Mouse (Mus musculus) cerebellum, postnatal 25 days (tissue): ENCODE measurements around the gene Gm49661.

Experiments
- DNase-seq, 2 experiments: peaks; one replicate each; pipeline ENCODE4 v3.0.0; 2021; ENCODE audit warnings: mixed read lengths in 2 of 2

Gm49661 gene

GRCm38 (mm10) chr8:84982499-84983011 lies 13.3 kb upstream of the Gm49661 start:
- DNase-seq, result no peak

- no peak for DNase-seq
Observed at GRCm38 (mm10) chr8:84981644-84982498, 12.6 kb upstream of the Gm49661 start.

- peak; percentile 52 to 74 for DNase-seq
Observed at GRCm38 (mm10) chr8:84980622-84981358, 11.6 kb upstream of the Gm49661 start.

GRCm38 (mm10) chr8:84979599-84980421 lies 10.6 kb upstream of the Gm49661 start:
- DNase-seq, result peak; percentile 86 to 91

- peak; percentile 89 to 92 for DNase-seq
Observed at GRCm38 (mm10) chr8:84978248-84978940, 9.2 kb upstream of the Gm49661 start, which contains the start of gene Junb. Gene Junb, minus strand, starts transcription at chr8:84978718.

- peak; percentile 67 to 68 for DNase-seq
Observed at GRCm38 (mm10) chr8:84977435-84978247, 8.4 kb upstream of the Gm49661 start.

- no peak for DNase-seq
Observed at GRCm38 (mm10) chr8:84976763-84977434, 7.7 kb upstream of the Gm49661 start.

- peak; percentile 95 to 96 for DNase-seq
Observed at GRCm38 (mm10) chr8:84976031-84976762, 7.0 kb upstream of the Gm49661 start.

GRCm38 (mm10) chr8:84975434-84975833 lies 6.2 kb upstream of the Gm49661 start:
- DNase-seq, result peak; percentile 51 to 70

GRCm38 (mm10) chr8:84974543-84975142 lies 5.4 kb upstream of the Gm49661 start:
- DNase-seq, result no peak

- DNase-seq, result peak; percentile 47 to 66
Observed at GRCm38 (mm10) chr8:84973803-84974542, 4.7 kb upstream of the Gm49661 start.

- DNase-seq, result no peak
Observed at GRCm38 (mm10) chr8:84973079-84973478, 3.8 kb upstream of the Gm49661 start.

- DNase-seq, result no peak
Observed at GRCm38 (mm10) chr8:84970913-84971312, 1.7 kb upstream of the Gm49661 start.

- no peak for DNase-seq
Observed at GRCm38 (mm10) chr8:84970135-84970790, 1.0 kb upstream of the Gm49661 start.

GRCm38 (mm10) chr8:84968650-84969049 lies 583 bp downstream of the Gm49661 start:
- DNase-seq, result peak in 1 of 2 experiments; percentile 8

- no peak for DNase-seq
Observed at GRCm38 (mm10) chr8:84967532-84968304, 1.5 kb downstream of the Gm49661 start.

GRCm38 (mm10) chr8:84966603-84967002 lies 2.6 kb downstream of the Gm49661 start:
- no peak for DNase-seq
